Mouse (Mus musculus): Measurements from ENCODE around the gene Rpl10a. TPM values are rescaled to one million over a fixed set of nuclear protein-coding genes. Genes with fewer than 3 reads are reported as not detected.
"Not testable (repeated sequence)": the region's sequence is repeated elsewhere in the genome, so short reads cannot be mapped to it uniquely, and the experiment has no call there.

Rpl10a gene
- total RNA-seq, 2 experiments from 2014 or later = 327 to 414 TPM

- no peak for DNase-seq
- intact Hi-C loops (cut with DNase I) = no loop called here
These were observed 27.4 kb upstream of the Rpl10a start for GRCm38 (mm10) chr17:28300850-28301249.

- intact Hi-C loops (cut with DNase I) = loop anchor here (5.0 kb wide), 1 partner anchor 33 kb away; no protein-coding TSS in a partner anchor
- no peak for DNase-seq
These were observed 23.1 kb upstream of the Rpl10a start for GRCm38 (mm10) chr17:28305172-28305571.

- intact Hi-C loops (cut with DNase I) = loop anchor here (1.0 to 5.0 kb wide), 2 partner anchors 36 to 82 kb away; no protein-coding TSS in a partner anchor
- DNase-seq = peak; percentile 86 to 87
These were observed 19.7 kb upstream of the Rpl10a start for GRCm38 (mm10) chr17:28308297-28309195.

GRCm38 (mm10) chr17:28310831-28311230, 17.4 kb upstream of the Rpl10a start:
- intact Hi-C loops (cut with DNase I) = no loop called here
- no peak for DNase-seq

GRCm38 (mm10) chr17:28311366-28312132, 16.7 kb upstream of the Rpl10a start:
- intact Hi-C loops (cut with DNase I) = no loop called here
- no peak for DNase-seq

- intact Hi-C loops (cut with DNase I) = no loop called here
- DNase-seq = no peak
These were observed 15.7 kb upstream of the Rpl10a start for GRCm38 (mm10) chr17:28312232-28313211.

GRCm38 (mm10) chr17:28313212-28313879, 14.9 kb upstream of the Rpl10a start, which contains the start of gene Fance:
Fance (plus strand) TSS chr17:28313519.
- peak; percentile 87 to 96 for DNase-seq
- intact Hi-C loops (cut with DNase I) = no loop called here

GRCm38 (mm10) chr17:28313880-28314225, 14.4 kb upstream of the Rpl10a start:
- no peak for DNase-seq
- intact Hi-C loops (cut with DNase I) = no loop called here

- DNase-seq = no peak
- intact Hi-C loops (cut with DNase I) = no loop called here
These were observed 12.6 kb upstream of the Rpl10a start for GRCm38 (mm10) chr17:28315611-28316160.

GRCm38 (mm10) chr17:28316476-28316875, 11.8 kb upstream of the Rpl10a start:
- no peak for DNase-seq
- intact Hi-C loops (cut with DNase I) = no loop called here

GRCm38 (mm10) chr17:28317091-28317490, 11.2 kb upstream of the Rpl10a start:
- intact Hi-C loops (cut with DNase I) = no loop called here
- DNase-seq = no peak

GRCm38 (mm10) chr17:28317725-28318124, 10.5 kb upstream of the Rpl10a start:
- DNase-seq = no peak
- intact Hi-C loops (cut with DNase I) = no loop called here

- intact Hi-C loops (cut with DNase I) = no loop called here
- no peak for DNase-seq
These were observed 6.6 kb upstream of the Rpl10a start for GRCm38 (mm10) chr17:28321700-28322099.

GRCm38 (mm10) chr17:28323786-28324185, 4.5 kb upstream of the Rpl10a start:
- intact Hi-C loops (cut with DNase I) = no loop called here
- no peak for DNase-seq

GRCm38 (mm10) chr17:28324416-28324815, 3.9 kb upstream of the Rpl10a start:
- DNase-seq; intact Hi-C loops (cut with DNase I): not testable (repeated sequence)

- intact Hi-C loops (cut with DNase I) = no loop called here
- DNase-seq = no peak
These were observed 2.5 kb upstream of the Rpl10a start for GRCm38 (mm10) chr17:28325751-28326150.

GRCm38 (mm10) chr17:28326951-28327350, 1.3 kb upstream of the Rpl10a start:
- intact Hi-C loops (cut with DNase I) = no loop called here
- no peak for DNase-seq

GRCm38 (mm10) chr17:28327673-28328325, 472 bp upstream of the Rpl10a start:
- intact Hi-C loops (cut with DNase I) = loop anchor here (2.0 kb wide), 1 partner anchor 21 kb away; no protein-coding TSS in a partner anchor
- no peak for DNase-seq

GRCm38 (mm10) chr17:28328946-28329345, 675 bp downstream of the Rpl10a start:
- peak in 1 of 2 experiments; percentile 49 for DNase-seq

More at GRCm38 (mm10) chr17:28328946-28329345, 675 bp downstream of the Rpl10a start:
- intact Hi-C loops (cut with DNase I) = loop anchor here (2.0 kb wide), 1 partner anchor 20 kb away; no protein-coding TSS in a partner anchor
